Mouse (Mus musculus): ENCODE results near the gene Olfr1189.
"Not testable (repeated sequence)": the region's sequence is repeated elsewhere in the genome, so short reads cannot be mapped to it uniquely, and the experiment has no call there.

Olfr1189 gene

GRCm38 (mm10) chr2:88586154-88586553, at the start of gene Olfr1189:
TSS of gene Olfr1189 (plus strand) at chr2:88586454.
- DNase-seq (ENCODE audit: low spot score) = no peak

- no peak for DNase-seq (ENCODE audit: low spot score)
These were observed 29.6 kb upstream of the Olfr1189 start, which contains the start of gene Olfr1188 for GRCm38 (mm10) chr2:88556635-88557034. TSS of gene Olfr1188 (plus strand) at chr2:88556935.

GRCm38 (mm10) chr2:88572696-88573095, 13.6 kb upstream of the Olfr1189 start:
- not testable (repeated sequence) for DNase-seq (ENCODE audit: low spot score)

- DNase-seq (ENCODE audit: low spot score) = not testable (repeated sequence)
These were observed 54.0 kb downstream of the Olfr1189 start, which contains the start of gene Olfr1191-ps1 for GRCm38 (mm10) chr2:88640242-88640641. TSS of gene Olfr1191-ps1 (plus strand) at chr2:88640542.
